Mouse (Mus musculus) hematopoietic stem cell, adult 5-6 weeks (primary cell): ENCODE results near the gene Fbxw8. TPM values are rescaled to one million over a fixed set of nuclear protein-coding genes. Genes with fewer than 3 reads are reported as not detected.

Source experiments
- ATAC-seq, 2 experiments: fragments of 125-278 bp in 1 of 2; replicated peaks in 1 of 2; 2 replicates each; pipeline ENCODE4 v1.8.0; 2016 to 2017; ENCODE audit warnings: inconsistent platforms in 2 of 2, mild to moderate bottlenecking in 2 of 2, moderate number of reproducible peaks in 2 of 2, low read depth in 1 of 2, moderate TSS enrichment in 1 of 2; ENCODE audit not compliant: low FRiP score in 2 of 2, poor library complexity in 2 of 2, severe bottlenecking in 2 of 2, insufficient read depth in 1 of 2, low TSS enrichment in 1 of 2
- total RNA-seq: library from RNA; stranded (forward); fragments of 172-1452, 232-1000 nt; gene quantifications from 2 replicates; pipeline ENCODE4 v1.2.3, GENCODE M21; 2017

The Fbxw8 gene
- total RNA-seq, 1 experiment from 2014 or later: 23.1 TPM

GRCm38 (mm10) chr5:118023053-118023452 is 132.2 kb downstream of the Fbxw8 start:
- no peak for ATAC-seq

- ATAC-seq: no peak
These were observed 135.4 kb downstream of the Fbxw8 start for GRCm38 (mm10) chr5:118019905-118020304.

DNA sequence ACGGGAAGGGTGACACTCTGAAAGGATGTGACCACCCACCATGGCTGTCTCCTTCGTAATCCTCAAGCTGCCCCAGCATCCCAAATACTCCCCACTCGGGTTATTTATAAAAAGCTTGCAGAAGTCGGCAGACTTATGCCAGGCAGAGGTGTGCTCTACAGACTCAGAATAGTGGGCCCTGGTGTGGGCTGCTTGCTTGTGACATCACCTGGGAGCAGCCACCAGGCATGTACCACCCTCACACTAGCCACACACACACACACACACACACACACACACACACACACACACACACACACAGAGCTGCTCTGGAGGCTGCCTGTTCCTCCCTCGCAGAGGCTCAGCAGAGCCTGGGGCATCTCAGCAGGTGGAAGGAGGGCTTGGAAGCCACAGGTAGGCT is 137.7 kb downstream of the Fbxw8 start:
- no peak for ATAC-seq

GRCm38 (mm10) chr5:118015669-118016068 is 139.6 kb downstream of the Fbxw8 start:
- no peak for ATAC-seq

DNA sequence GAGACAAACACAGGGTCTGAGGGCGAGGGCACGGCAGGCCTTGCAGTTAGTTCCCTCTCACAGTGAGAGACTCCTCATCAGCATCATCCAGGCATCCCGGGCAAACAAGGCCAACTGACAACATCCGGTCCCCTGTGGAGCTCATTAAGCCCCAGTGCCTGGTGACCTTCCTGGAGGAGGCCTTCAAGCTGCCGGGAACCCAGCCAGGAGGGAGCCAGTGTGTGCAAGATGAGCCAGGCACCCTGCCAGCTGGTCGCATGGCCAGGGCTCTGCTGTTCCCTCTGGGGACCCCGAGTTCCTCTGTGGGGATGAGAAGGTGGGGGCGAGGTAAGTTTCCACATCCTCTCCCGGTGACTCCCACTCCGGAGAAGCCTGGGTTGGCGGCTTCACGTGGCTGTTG is 140.2 kb downstream of the Fbxw8 start:
- ATAC-seq: 0 out of 4 replicates have a peak, but pooled peaks of 1 of the 2 experiments have one; percentile 16

Other genes starting within 250 kb of the Fbxw8 start
- gene Fbxo21, start 178.7 kb downstream of the Fbxw8 start, total RNA-seq: 27.3 and 33.7 TPM in 2 replicates
- gene Tesc, start 127.7 kb downstream of the Fbxw8 start, total RNA-seq: 1.0 TPM in 1 of 2 replicates, not detected in the other
- not detected in 2 replicates for gene Hrk, start 9.2 kb upstream of the Fbxw8 start, total RNA-seq
- not detected in 2 replicates for gene Rnft2, start 89.7 kb upstream of the Fbxw8 start, total RNA-seq
- gene 2410131K14Rik, start 89.8 kb upstream of the Fbxw8 start, total RNA-seq: 3.3 and 3.8 TPM in 2 replicates